Mouse (Mus musculus) lung, adult 2 months (tissue): ENCODE results near the gene Fads6.

ENCODE experiments used
- CTCF ChIP-seq: fragments of 200-500 bp; IDR thresholded peaks from 2 replicates; pipeline ENCODE4 v1.5.1; 2011; ENCODE audit warnings: mild to moderate bottlenecking, low read length, control low read depth; ENCODE audit not compliant: insufficient read depth
- POLR2A ChIP-seq: fragments of 200-500 bp; IDR thresholded peaks from 2 replicates; pipeline ENCODE4 v1.6.1; 2011; ENCODE audit warnings: low read depth, mild to moderate bottlenecking, control low read depth, low read length, borderline replicate concordance; ENCODE audit errors: extremely low read depth

DNA sequence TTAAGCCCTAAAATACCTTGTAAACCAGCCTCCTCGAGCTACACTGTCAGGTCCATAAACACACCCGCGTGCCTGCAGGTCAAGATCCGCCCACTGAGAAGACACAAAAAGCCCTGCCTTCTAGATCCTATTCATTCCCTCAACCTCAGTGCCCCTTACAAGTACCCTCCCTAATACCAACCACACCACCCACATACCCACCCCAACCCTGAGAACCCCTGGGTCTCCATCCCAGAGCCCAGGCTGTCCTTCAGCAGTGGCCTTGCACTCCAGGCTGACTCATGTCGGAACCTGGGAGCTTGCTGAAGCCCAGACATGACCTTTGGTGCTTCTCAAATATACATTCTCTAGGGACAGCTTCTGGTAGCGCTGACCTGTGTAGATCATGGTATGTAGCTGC, 22.7 kb downstream of the Fads6 start:
- no peak for TF ChIP-seq POLR2A
- no peak for TF ChIP-seq CTCF
